ENCODE assay signal across 10 mouse cellular contexts in genomic region chr1:74042711-74043467, GRCm38 (mm10).
A peak's percentile ranks its signal among the peaks of the same experiment; 100 is the strongest.
DNase-seq lines count a peak whose midpoint lies in the region; ATAC-seq lines count a peak whose summit lies in the region.
"Had no signal": no experiment of that assay in that cellular context is flagged by ENCODE, and none has a peak within 500 bp of the region (broad histone marks: within the 10 kb centered on the region; RNA-seq: fewer than 3 reads in every experiment).

No protein-coding gene starts in this region.

- 41% methylated on average over 3 of the region's 3 CpGs for WGBS in heart, embryonic 16.5 days
- WGBS in forebrain, embryonic 15.5 days, result 65% methylated on average over 3 of the region's 3 CpGs
- 37% methylated on average over 3 of the region's 3 CpGs for WGBS in limb, embryonic 13.5 days
- WGBS in intestine, embryonic 15.5 days, result 63% methylated on average over 3 of the region's 3 CpGs

- no peak overlapping the region for H3K4me3 ChIP-seq in heart, embryonic 16.5 days (ENCODE audit: low read length)
- H3K4me3 ChIP-seq in forebrain, embryonic 15.5 days, result no peak overlapping the region
- H3K4me3 ChIP-seq in limb, embryonic 13.5 days, result no peak overlapping the region
- H3K4me3 ChIP-seq in intestine, embryonic 15.5 days (replicated peaks), result no peak overlapping the region
- H3K4me3 ChIP-seq: megakaryocyte, embryonic 14.5 days had no signal

- DNase-seq in heart, adult 18-20 months, result no peak
- peak; percentile 80 for DNase-seq in NIH3T3 (ENCODE audit: low read depth)
- no peak for DNase-seq in cerebellum, postnatal 25 days
- DNase-seq in spleen, adult 12 weeks (ENCODE audit: low spot score), result no peak
- DNase-seq: cerebellum, adult 11 months had no signal

- H3K27me3 ChIP-seq in heart, embryonic 16.5 days (ENCODE audit: control insufficient read depth, insufficient read depth, low read length), result no peaks in the 10 kb centered on the region
- H3K27me3 ChIP-seq in forebrain, embryonic 15.5 days, result no peaks in the 10 kb centered on the region
- H3K27me3 ChIP-seq in limb, embryonic 13.5 days, result no peaks in the 10 kb centered on the region
- H3K27me3 ChIP-seq in intestine, embryonic 15.5 days (replicated peaks), result no peaks in the 10 kb centered on the region

- peak; percentile 50 for ATAC-seq in heart, embryonic 16.5 days (replicated peaks; ENCODE audit: extremely low read depth, insufficient read depth, low FRiP score)
- peak; percentile 31 for ATAC-seq in forebrain, embryonic 15.5 days (replicated peaks)
- 0 out of 2 replicates have a peak, but pooled peaks have one; percentile 16 for ATAC-seq in limb, embryonic 13.5 days (ENCODE audit: low FRiP score, low read depth)
- ATAC-seq in intestine, embryonic 15.5 days, result no peak

- H3K9me3 ChIP-seq in heart, embryonic 16.5 days (replicated peaks; ENCODE audit: control insufficient read depth, low read length), result no peaks in the 10 kb centered on the region
- no peaks in the 10 kb centered on the region for H3K9me3 ChIP-seq in forebrain, embryonic 15.5 days
- no peaks in the 10 kb centered on the region for H3K9me3 ChIP-seq in limb, embryonic 13.5 days
- H3K9me3 ChIP-seq in intestine, embryonic 15.5 days, result no peaks in the 10 kb centered on the region
- H3K9me3 ChIP-seq: megakaryocyte, embryonic 14.5 days had no signal

- peak overlapping the region; percentile 85 for H3K27ac ChIP-seq in heart, embryonic 16.5 days (ENCODE audit: low read length)
- H3K27ac ChIP-seq in forebrain, embryonic 15.5 days (replicated peaks), result no peak overlapping the region
- H3K27ac ChIP-seq in limb, embryonic 13.5 days, result peak overlapping the region; percentile 85; the same call in 1 of the 2 replicates
- no peak overlapping the region for H3K27ac ChIP-seq in intestine, embryonic 15.5 days

- H3K4me2 ChIP-seq in heart, embryonic 16.5 days (ENCODE audit: low read depth, low read length), result peak overlapping the region; percentile 36; the same call in 1 of the 2 replicates
- H3K4me2 ChIP-seq in forebrain, embryonic 15.5 days (replicated peaks), result no peak overlapping the region
- no peak overlapping the region for H3K4me2 ChIP-seq in limb, embryonic 13.5 days (replicated peaks)
- no peak overlapping the region for H3K4me2 ChIP-seq in intestine, embryonic 15.5 days (replicated peaks)

- peaks cover 86% of the 10 kb centered on the region for H3K4me1 ChIP-seq in heart, embryonic 16.5 days (ENCODE audit: control insufficient read depth, insufficient read depth, low read length)
- peaks cover 16% of the 10 kb centered on the region for H3K4me1 ChIP-seq in forebrain, embryonic 15.5 days
- peaks cover 77% of the 10 kb centered on the region for H3K4me1 ChIP-seq in limb, embryonic 13.5 days
- peaks cover 31% of the 10 kb centered on the region for H3K4me1 ChIP-seq in intestine, embryonic 15.5 days (replicated peaks)

- H3K9ac ChIP-seq in heart, embryonic 16.5 days (ENCODE audit: low read length), result peak overlapping the region; percentile 62
- H3K9ac ChIP-seq in forebrain, embryonic 15.5 days (replicated peaks), result no peak overlapping the region
- no peak overlapping the region for H3K9ac ChIP-seq in limb, embryonic 13.5 days
- no peak overlapping the region for H3K9ac ChIP-seq in intestine, embryonic 15.5 days

- no peaks in the 10 kb centered on the region for H3K36me3 ChIP-seq in heart, embryonic 16.5 days (ENCODE audit: control insufficient read depth, insufficient read depth)
- no peaks in the 10 kb centered on the region for H3K36me3 ChIP-seq in forebrain, embryonic 15.5 days
- no peaks in the 10 kb centered on the region for H3K36me3 ChIP-seq in limb, embryonic 13.5 days
- no peaks in the 10 kb centered on the region for H3K36me3 ChIP-seq in intestine, embryonic 15.5 days

Comparison
In these comparisons a context has a peak if more than half of its experiments do, and no peak if none do; other contexts are left out.
1. H3K27ac ChIP-seq: peak in heart, embryonic 16.5 days (single experiment) and limb, embryonic 13.5 days (single experiment); none in forebrain, embryonic 15.5 days (single experiment) and intestine, embryonic 15.5 days (single experiment).